Mouse (Mus musculus): ENCODE measurements at regions not wholly inside any gene's neighbourhood (a gene's known extent, or its start where the extent isn't known, plus 50 kb on each side); places are given as distances from the start of the nearest gene placed in this dataset.
A peak's percentile ranks its signal among the peaks of the same experiment; 100 is the strongest.

DNA sequence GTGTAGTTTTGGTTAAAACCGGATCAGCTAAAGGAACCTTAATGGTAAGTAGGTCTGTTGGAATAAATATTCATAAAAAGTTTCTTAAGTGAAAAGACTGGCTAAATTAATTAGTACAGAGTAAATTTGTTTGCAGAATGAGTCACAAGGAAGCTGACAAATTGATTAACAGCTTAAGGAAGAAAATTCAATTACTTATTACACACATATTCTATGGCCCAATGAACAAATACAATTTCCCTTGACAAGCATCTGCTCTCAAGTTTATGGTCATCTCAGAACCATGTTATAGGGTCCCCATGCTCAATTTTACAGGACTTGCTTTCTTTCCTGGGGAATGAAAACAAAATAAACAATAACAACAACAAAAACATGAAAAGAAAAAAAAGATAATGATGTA is 231.4 kb upstream of the Frg1 start:
- no peak for DNase-seq (ENCODE audit: low spot score)

DNA sequence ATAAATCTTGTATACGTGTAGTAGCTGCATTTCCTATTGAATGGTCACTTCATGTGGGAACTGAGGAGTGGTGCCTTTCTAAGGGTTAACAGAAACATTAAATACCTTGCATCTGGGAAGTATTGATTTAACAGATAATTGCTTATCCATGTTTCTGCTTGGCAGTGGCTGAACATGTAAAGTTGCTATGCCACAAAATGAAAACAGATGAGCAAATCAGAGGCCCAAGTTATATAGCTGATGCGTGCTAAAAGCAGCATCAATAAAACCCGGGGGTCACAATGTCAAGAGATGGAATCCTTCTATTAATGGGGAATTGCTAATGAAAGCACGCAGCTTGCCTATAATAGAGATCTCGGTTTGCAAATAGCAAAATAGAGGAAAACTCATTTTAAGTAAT is 227.8 kb upstream of the Frg1 start:
- DNase-seq (ENCODE audit: low spot score), result no peak

DNA sequence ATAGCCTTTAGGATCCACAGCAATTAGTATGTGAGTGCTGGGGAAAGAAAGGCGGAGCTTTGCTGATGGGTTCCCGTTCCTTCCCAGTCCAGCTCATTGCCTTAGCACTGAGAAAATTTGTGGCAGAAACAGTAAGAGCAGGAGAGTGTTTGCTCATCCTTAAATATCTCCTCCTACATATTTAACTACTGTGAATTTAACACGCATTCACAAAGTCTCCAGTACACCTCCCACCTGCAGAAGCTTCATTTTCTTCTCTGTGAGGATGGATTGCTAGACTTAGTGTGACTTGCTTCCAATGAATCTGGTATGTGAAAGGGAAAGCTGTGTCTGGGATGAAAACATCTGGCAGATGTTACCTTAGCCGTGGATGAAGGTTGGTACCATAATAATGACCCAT is 207.0 kb upstream of the Frg1 start:
- DNase-seq (ENCODE audit: low spot score), result no peak

DNA sequence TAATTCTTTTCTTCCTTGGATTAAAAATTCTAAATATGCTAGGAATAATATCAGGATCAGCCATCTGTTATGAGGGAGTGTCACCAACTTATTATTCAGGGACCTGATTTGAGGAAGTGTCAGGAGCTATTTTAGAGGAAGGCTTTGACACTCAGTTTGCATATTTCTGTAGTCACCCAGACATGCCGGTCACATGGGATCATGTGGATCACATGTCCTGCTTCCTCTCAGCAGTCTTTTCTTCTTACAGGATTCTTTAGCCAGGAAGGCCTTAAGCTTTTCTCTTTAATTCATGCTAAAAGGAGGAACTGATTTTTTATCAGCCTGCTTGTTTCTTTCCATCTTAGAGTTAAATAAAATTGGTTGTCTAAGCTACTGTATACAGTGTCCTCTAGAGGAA is 183.4 kb upstream of the Frg1 start:
- no peak for DNase-seq (ENCODE audit: low spot score)

DNA sequence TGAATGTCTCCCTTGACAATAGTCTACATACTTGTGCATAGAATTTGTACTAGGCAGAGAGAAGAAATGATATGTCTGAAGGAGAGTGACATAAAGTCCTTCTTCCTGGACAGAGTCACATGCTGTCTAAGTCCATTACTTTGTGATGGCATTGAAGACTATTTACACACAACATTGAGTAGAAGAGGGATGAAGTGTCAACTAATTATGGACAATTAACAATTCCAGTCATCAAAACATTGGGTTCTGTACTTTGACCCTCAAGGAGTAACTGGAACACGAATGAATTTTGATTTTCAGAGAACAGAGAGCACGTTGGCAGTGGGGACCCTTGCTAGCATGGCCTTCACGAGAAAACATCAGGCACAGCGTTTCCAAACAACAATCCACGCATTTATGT is 177.6 kb upstream of the Frg1 start:
- DNase-seq (ENCODE audit: low spot score), result no peak

DNA sequence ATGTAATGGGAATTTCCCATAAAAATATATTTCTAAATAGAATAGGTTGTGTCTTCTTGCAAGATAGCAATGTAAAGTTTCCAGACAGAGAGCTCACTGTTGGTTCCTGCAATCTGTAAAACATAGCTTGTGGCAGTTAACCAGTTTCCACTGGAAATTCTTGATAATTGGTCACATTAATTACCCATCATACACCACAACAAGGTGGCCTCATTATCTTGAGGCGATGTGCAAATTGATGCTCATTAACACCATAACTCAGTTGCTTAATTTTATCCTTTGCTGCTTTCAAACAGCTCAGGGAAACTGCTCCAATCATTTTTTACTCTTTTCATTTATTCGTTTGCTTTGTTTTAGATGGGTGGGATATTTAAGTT is 176.8 kb upstream of the Frg1 start:
- DNase-seq (ENCODE audit: low spot score), result no peak

DNA sequence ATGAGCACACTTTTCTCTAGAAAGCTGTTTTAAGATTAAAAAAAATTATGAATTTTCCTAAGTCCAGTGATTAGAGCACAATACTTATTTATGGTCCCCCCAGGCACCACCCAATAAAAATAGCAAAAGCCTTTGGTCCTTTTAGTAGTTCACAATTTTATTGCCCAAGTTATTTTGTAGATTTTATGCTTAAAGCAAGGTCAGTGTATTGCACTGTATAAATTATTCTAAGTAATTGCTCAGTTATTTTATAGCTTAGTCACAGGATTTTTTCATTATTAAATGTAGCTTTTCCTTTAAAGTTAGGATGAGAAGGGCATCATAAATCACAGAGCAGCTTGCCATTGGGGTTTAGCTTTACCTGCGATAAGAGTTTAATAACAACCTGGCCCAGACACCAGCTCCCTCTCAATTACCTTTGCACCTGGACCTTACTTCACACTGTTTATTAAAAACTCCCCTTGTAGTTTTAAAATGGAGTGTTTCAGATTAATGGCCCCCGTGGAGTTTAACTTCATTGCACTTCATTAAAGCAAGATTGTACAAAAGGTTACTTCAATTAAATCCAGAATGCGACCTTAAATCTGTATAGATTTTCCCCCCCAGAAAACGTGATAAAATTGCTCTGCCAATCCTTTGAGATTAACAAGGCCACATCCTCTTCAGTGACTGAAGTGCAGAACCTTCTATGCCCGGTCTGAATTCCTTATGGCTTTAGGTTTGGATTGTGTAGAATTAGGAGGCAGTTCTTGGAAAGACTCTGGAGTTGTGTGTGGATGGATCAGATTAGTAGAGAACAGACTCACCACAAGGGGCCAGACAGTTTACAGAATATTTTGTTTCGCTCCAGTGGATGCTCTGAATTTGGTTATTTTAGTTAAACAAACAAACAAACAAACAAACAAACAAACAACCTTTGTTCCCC is 176.1 kb upstream of the Frg1 start:
- no peak for DNase-seq (ENCODE audit: low spot score)

DNA sequence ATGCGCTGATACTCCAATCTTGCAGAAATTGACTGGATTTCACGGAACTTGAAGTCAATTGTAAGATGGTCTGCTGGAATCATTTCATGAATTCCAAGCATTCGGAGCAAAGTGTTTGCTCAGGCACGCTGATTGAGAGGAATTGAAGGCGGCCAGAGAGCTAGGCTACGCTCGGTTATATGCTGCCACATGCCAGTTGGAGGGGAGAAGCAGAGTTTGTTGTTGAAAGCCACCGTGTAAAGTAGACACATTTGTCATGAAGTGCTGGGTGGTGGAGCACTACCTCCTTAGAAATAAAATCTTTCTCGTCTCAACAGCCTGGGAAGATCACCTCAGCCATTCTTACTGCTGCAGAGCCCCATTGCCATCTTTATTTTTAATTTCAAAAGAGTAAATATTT is 175.3 kb upstream of the Frg1 start:
- DNase-seq (ENCODE audit: low spot score), result no peak

DNA sequence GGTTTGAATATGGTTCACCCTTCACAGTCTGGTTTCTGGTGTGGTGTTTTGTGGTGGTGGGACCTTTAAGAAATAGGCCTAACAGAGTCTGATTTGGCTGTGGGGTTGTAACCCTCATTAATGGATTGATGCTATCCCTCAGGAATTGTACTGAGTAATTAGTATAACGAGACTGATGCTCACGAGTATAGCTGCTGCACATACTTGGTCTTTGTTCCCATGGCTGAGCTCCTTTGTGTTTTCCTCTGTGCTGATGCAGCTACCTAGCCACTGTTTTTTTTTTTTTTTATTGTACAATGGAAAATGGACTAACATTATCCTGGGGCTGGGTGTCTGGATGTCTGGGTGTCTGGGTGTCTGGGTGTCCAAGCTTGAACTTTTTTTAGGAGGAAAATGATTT is 171.3 kb upstream of the Frg1 start:
- no peak for DNase-seq (ENCODE audit: low spot score)

DNA sequence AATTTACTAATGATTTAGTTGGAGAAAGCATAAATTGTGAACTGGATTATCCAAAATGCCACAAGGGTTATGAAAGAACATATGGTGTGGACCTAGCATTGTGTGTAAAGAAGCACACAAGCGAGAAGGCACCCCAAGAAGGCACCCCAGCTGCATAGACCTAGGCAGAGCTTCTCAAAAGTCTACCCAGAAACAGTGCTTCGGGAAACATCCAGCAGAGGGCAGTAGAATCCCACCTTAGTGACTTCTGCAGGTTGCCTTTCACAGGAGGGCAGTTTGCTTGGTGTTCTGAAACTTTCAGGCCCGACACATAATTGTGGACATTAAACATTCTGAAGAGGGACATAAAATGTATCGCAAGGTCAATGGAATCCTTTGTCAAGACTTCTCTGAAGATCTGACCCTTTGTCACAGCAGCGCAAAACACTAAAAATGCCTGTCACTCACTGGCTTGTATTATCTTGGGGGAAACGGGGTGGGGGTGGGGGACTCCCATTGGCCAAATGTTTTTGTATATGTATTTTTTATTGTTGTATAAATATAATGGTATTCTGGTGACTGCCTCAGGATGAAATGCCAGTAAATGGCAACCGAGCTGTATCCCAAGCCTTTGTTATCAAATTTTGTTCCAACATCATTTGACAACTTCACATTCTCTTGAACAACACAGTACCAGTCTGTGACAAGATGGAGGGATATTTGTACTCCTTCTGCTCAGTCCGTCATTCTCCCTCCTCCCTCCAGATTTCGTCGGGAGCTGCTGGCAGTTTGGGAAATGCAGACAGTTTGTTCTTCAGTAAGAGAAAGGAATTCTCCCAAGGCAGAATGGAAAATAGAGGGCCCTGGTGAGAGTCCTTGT is 156.4 kb upstream of the Frg1 start:
- peak; percentile 60 for DNase-seq (ENCODE audit: low spot score)

DNA sequence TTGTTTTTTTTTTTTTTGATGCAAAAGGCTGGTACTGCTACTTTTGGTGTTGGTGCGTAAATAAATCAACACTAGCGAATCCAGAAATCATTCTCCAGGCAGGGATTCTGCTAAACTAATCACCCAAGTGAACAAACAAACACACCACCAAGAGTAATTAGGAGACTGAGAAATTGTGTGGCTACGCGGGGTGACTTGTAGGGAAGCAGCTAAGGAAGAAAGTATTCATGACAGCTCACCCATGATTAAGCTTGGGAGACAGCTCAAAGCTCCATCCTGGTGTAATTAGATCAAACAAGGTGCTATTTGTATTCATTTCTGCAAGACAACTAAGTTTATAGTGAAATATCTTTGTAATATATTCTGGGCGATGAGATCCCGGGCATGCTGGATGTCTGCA is 153.7 kb upstream of the Frg1 start:
- DNase-seq (ENCODE audit: low spot score), result no peak

DNA sequence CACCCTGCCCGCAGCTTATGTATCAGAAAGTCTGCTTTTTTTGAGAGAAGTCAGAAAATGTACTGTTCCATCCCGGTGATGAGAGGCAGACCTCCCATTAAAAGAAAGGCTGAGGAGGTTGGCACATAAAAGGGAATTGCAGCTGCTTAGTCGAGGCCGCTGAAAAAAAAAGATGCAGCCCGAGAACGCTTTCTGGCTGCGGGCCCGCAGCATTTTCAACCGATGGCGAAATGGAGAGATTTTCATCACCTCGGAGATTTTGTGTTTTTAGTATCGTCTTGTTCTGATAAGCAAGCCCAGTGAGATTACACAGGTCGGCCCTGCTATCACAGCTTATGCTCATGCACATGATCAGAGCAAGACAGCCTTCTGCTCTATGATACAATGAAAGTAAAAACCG is 145.1 kb upstream of the Frg1 start:
- DNase-seq (ENCODE audit: low spot score), result no peak

DNA sequence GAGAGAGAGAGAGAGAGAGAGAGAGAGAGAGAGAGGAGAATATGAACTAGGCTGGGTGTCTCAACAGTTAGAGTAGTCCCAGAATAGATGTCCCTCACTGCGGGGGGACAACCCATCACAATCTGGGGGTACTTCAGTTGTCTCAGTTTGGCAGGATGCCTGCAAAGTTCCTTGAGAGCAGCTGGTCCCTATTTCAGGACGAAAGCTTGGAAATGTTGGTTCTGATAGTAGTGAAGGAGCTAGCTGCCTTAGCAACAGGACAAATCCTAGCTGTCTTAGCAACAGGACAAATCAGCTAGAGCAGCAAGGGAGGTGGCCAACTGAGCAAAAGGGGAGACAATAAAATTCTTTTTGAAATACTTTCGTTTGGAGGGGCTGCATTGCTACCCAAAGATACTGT is 139.9 kb upstream of the Frg1 start:
- no peak for DNase-seq (ENCODE audit: low spot score)

DNA sequence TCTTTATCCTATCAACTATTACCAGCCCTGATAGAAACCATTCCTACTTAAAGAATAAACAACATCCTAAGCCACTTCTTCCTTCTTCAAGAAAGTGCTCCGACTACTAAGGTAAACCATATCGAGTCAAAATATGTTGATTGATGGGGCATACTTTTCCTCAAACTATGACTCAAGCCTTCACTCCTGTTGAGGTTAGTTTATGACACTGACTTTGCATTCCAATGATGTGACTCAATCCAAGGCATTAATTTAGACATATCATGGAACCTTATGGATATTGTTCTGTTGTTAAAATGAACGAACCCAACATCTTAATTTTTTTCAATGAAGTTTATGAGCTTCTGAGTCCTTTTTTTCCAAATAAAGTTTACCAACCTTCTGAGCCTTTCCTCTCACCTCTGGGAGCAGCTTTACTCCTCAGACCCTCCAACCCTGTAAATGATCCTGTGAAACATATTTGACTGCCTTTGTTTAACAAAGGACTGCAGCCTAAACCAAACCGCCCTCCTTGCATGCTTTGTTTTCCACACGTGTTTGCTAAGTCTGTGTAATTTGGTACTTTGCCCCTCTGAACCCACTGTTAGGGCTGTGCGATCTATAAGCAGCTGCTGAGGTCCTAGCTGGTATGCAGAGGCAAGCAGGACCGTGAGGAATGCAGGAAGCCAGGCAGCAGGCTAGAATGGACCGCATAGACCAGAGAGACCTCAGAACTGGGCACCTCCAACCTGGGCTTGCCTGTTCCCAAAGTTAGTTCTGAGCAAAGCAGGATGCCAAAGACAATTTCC is 136.1 kb upstream of the Frg1 start:
- no peak for DNase-seq (ENCODE audit: low spot score)

DNA sequence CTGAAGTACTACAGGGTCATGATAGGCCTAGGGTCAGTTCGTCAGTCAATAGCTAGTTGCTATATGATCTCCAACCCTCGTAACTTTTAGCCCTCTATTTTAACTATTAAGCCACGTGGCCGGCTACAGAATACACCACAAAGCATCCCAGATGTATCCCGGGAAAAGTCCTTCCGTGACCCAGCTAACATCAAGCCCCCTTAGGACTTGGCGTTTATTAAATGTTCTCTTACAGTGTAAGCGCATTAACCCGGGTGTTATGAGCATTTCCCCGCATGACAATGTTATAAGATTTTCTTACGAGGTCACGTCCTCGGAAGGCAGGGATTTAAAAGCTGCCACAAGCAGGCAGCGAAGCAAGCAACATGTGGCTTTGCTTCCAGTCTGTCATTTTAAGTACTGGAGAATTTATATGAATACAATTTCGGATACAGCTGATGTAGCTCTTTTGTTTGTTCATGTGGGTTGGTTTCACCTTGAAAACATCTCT is 135.1 kb upstream of the Frg1 start:
- no peak for DNase-seq (ENCODE audit: low spot score)

DNA sequence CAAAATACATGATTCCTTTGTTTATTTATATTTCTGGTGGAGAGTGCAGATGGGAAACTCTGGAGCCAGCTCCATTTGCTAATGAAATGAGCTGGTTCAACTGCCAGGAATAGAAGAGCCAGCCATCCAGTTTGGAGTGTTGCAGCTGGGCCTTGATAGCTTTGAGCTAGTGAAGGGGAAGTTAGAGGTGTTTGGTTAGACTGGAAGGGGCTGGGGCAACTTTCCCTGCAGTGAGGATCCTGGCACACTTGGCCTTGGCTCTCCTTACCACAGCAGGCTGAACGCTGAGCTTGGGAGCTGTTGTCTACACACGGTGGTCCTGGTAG is 133.2 kb upstream of the Frg1 start:
- no peak for DNase-seq (ENCODE audit: low spot score)

DNA sequence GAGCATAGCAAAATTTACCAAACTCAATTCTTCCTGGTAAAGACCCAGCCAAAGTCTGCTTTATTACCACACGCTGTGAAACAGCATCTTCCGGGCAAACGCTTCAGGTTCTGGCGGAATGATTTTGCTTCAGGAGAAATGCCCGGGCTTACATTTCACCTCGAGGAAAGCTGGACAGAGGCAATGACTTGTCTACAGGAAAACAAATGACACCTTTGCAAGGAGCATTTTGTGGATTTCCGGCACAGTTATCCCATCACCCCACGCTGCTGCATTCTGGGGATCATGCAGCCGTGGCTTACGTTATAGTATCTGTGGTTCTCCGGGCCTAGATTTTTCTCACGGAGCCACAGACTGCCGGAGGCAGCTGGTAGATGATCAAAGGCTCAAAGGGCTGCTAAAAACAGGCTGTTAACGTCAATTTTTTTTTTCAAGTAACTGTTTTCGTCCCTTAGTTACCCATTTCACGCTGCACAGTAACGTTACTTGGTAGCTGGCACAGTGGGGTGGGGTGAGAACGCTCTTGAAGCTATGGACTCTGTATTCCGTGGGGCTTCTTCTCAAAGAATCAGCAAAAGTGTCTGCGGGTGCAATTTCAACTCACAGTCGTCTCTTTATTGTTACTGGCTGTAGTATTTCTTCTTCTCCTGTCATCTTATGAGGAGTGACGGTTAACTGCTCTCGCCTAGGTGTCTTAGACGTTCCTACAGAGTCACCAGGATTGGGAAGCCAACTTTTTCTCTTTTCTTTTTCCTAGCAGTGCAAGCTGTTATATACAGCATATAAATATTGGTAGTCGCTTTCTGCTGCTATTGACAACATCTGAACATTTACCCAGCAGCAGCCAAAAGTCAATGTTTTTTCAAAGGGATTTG is 132.6 kb upstream of the Frg1 start:
- DNase-seq (ENCODE audit: low spot score), result no peak

DNA sequence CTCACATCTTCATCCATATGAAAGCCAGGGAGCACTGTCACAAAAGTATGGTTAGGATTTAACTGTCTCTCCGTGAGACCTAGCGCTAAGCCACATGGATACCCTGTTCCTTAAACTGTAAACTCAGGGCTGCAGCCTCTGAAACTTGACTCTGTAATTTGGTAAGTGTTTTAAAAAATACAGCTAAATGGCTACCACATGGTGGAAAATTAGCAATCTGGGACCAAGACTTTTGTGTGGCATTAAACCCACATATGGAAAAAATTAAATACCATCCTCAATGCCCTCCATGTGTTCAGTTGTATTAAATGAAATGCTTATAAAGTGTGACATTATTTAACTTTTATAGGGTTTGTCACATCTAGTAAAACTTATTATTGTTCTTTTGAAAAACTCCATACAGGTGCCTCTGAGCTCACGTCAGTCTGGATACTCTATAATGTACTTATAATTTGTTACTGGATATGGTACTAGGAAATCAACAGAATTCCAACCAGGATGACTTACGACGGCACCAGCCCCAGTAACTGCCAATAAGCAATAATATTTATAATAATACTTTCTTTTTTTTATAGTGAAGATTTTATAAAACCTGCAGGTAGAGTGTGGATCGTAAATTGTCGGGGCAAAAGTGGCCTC is 131.0 kb upstream of the Frg1 start:
- DNase-seq (ENCODE audit: low spot score), result no peak

DNA sequence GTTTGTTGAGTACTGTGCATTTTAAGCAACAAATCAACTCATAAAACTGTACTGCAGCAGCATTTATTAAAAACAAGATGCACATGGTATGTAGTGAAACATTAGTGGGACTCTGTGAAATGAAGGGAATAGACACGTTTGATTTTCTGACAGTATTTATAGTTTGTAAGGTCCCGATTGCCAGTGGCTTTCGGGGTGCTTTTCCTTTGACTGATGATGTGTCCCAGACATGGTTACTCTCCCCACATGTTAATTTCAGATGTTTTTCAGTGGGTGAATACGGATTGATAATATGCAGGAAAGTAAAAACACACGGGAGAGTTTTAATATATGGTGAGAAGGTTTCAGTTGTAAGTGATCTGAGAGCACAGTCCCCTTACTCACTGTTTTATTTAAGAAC is 115.3 kb upstream of the Frg1 start:
- no peak for DNase-seq (ENCODE audit: low spot score)

DNA sequence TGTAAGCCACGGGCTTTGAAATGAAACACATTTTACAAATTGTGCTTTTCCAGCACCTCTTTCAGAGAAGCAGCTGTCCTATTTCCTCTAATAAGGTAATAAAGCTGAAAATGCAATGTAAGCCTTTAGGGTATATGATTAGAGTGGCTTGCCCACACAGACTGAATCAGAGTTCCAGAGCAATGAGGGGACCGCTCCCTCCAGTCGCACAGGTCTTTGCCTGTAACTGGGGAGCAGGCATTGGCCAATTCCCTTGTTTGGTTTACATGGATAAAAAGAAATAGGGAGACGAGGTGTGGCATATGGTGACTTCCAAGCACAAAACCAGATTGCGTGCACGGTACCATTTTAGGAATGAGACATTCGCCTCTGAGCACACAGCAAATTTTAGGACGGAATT is 112.7 kb upstream of the Frg1 start:
- no peak for DNase-seq (ENCODE audit: low spot score)

DNA sequence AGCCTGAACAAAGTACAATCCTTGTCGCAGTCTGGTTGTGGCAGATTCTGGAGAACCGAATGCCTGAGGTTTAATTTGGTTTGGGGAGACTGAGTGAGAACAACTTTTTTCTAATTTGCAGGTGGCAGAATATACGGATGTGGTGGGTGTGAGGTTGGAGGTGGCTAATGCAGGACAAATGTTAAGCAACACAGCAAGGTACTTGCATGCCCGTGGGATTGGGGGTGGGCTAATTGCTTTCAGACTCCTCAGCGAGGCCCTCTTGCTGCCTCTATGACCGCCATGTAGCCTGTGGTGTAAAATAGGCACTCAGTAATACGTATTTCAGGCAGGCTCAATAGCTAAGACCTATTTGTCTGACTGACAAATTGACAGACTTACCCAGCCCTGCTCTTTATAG is 109.4 kb upstream of the Frg1 start:
- DNase-seq (ENCODE audit: low spot score), result no peak
